Mouse (Mus musculus) intestine, embryonic 14.5 days (tissue): ENCODE data around the gene Ulk1. TPM values are rescaled to one million over a fixed set of nuclear protein-coding genes. Genes with fewer than 3 reads are reported as not detected.

Experiments used
- ATAC-seq: fragments of 200-750 bp; cut with Nextera tagmentation; replicated peaks from 2 replicates; pipeline ENCODE4 v1.8.0; 2017; ENCODE audit warnings: low read depth, moderate number of reproducible peaks, moderate TSS enrichment, moderate library complexity; ENCODE audit not compliant: low FRiP score, low TSS enrichment
- DNase-seq: peaks from one replicate; pipeline ENCODE4 v3.0.0-alpha.2; 2018; ENCODE audit warnings: low spot score
- H3K27ac ChIP-seq: fragments of 300-500 bp; sonication (generic); 2 replicates; pipeline ENCODE4 v1.5.1; 2014; ENCODE audit warnings: low read depth, mild to moderate bottlenecking, control low read depth
- H3K27me3 ChIP-seq: fragments of 300-500 bp; sonication (generic); replicated peaks from 2 replicates; pipeline ENCODE4 v1.6.1; 2014; ENCODE audit warnings: low read length, control low read depth; ENCODE audit not compliant: control insufficient read depth, insufficient read depth
- H3K36me3 ChIP-seq: fragments of 300-500 bp; sonication (generic); 2 replicates; pipeline ENCODE4 v1.6.1; 2014; ENCODE audit warnings: low read length, control low read depth; ENCODE audit not compliant: control insufficient read depth, insufficient read depth
- H3K4me1 ChIP-seq: fragments of 300-500 bp; sonication (generic); replicated peaks from 2 replicates; pipeline ENCODE4 v1.6.1; 2014; ENCODE audit warnings: low read length, control low read depth, mixed read lengths; ENCODE audit not compliant: control insufficient read depth, insufficient read depth
- H3K4me2 ChIP-seq: fragments of 300-500 bp; sonication (generic); 2 replicates; pipeline ENCODE4 v1.6.1; 2014; ENCODE audit warnings: low read length
- H3K4me3 ChIP-seq: fragments of 300-500 bp; sonication (generic); 2 replicates; pipeline ENCODE4 v1.5.1; 2014; ENCODE audit warnings: low read depth, low read length, control low read depth, mixed read lengths
- H3K9ac ChIP-seq: fragments of 300-500 bp; sonication (generic); 2 replicates; pipeline ENCODE4 v1.6.1; 2014; ENCODE audit warnings: mild to moderate bottlenecking, low read length
- H3K9me3 ChIP-seq: fragments of 300-500 bp; sonication (generic); 2 replicates; pipeline ENCODE4 v1.6.1; 2016; ENCODE audit warnings: low read length, control low read depth; ENCODE audit not compliant: control insufficient read depth
- WGBS: fragments of 180-500 bp; shearing (Covaris S2); extraction: QIAGEN DNeasy Blood & Tissue Kit; methylation state at CpG from one replicate; pipeline ENCODE4 v1.1.7; 2014; 5-methylcytosine and 5-hydroxymethylcytosine counted together
- polyA plus RNA-seq: library from polyadenylated mRNA; unstranded; fragments of >200 nt; fragmentation: Nextera tagmentation; extraction: Ambion mirVana; gene quantifications from 2 replicates; pipeline ENCODE4 v1.2.1, GENCODE M21; 2014

Ulk1 gene
- 24.8 and 29.2 TPM in 2 replicates for polyA plus RNA-seq

GRCm38 (mm10) chr5:110809667-110810325 is at the start of gene Ulk1:
Ulk1 (minus strand) TSS chr5:110810097.
- peak within 1 kb of the TSS; percentile 97 for H3K9ac ChIP-seq
- peaks cover 25% of the 10 kb centered on the region for H3K4me1 ChIP-seq
- peak within 1 kb of the TSS; percentile 98 for H3K4me2 ChIP-seq
- peak; percentile 94 for ATAC-seq
- peak within 1 kb of the TSS; percentile 96 for H3K4me3 ChIP-seq
- H3K9me3 ChIP-seq = no peaks in the 10 kb centered on the region
- peak; percentile 99 for DNase-seq
- H3K36me3 ChIP-seq = peaks cover 18% of the 10 kb centered on the region
- H3K27me3 ChIP-seq = no peaks in the 10 kb centered on the region
- H3K27ac ChIP-seq = peak within 1 kb of the TSS; percentile 83
- WGBS = under 1% methylated on average over 67 of the region's 80 CpGs

GRCm38 (mm10) chr5:110859013-110859650 is 49.2 kb upstream of the Ulk1 start:
- Histone ChIP-seq H3K27ac (peak overlapping the region; percentile 83), H3K9ac (0 out of 2 replicates have a peak overlapping the region, but pooled peaks have one; percentile 20), H3K4me3 (peak overlapping the region; percentile 7; the same call in 1 of the 2 replicates), H3K4me2 (peak overlapping the region; percentile 42), H3K36me3 (peaks cover 37% of the 10 kb centered on the region), H3K27me3 (no peaks in the 10 kb centered on the region), H3K9me3 (no peaks in the 10 kb centered on the region), H3K4me1 (peaks cover 15% of the 10 kb centered on the region)
- WGBS = 17% methylated on average over 13 of the region's 13 CpGs
- DNase-seq (peak; percentile 63), ATAC-seq (no peak; the same call in 1 of the 2 replicates)

- no peaks in the 10 kb centered on the region for H3K9me3 ChIP-seq
- H3K36me3 ChIP-seq = peaks cover 29% of the 10 kb centered on the region
- H3K27me3 ChIP-seq = no peaks in the 10 kb centered on the region
- no peak overlapping the region for H3K4me3 ChIP-seq
- 45% methylated on average over 5 of the region's 5 CpGs for WGBS
- ATAC-seq (no peak), DNase-seq (no peak)
- peaks cover 15% of the 10 kb centered on the region for H3K4me1 ChIP-seq
- peak overlapping the region; percentile 30; the same call in 1 of the 2 replicates for H3K27ac ChIP-seq
- no peak overlapping the region for H3K4me2 ChIP-seq
- no peak overlapping the region for H3K9ac ChIP-seq
Measured at GRCm38 (mm10) chr5:110857091-110857490, 47.2 kb upstream of the Ulk1 start.

- Histone ChIP-seq H3K9ac (no peak overlapping the region), H3K4me2 (no peak overlapping the region), H3K9me3 (no peaks in the 10 kb centered on the region), H3K27ac (no peak overlapping the region), H3K4me3 (no peak overlapping the region), H3K36me3 (peaks cover 33% of the 10 kb centered on the region), H3K27me3 (no peaks in the 10 kb centered on the region), H3K4me1 (no peaks in the 10 kb centered on the region)
- WGBS = 82% methylated on average over 1 of the region's 1 CpGs
- no peak for DNase-seq
- no peak for ATAC-seq
Measured at GRCm38 (mm10) chr5:110852990-110853389, 43.1 kb upstream of the Ulk1 start.

- no peak overlapping the region for H3K27ac ChIP-seq
- WGBS = 92% methylated on average over 14 of the region's 14 CpGs
- H3K9ac ChIP-seq = no peak overlapping the region
- peaks cover 29% of the 10 kb centered on the region for H3K36me3 ChIP-seq
- DNase-seq (no peak), ATAC-seq (no peak)
- no peaks in the 10 kb centered on the region for H3K9me3 ChIP-seq
- no peaks in the 10 kb centered on the region for H3K27me3 ChIP-seq
- H3K4me3 ChIP-seq = no peak overlapping the region
- peaks cover 11% of the 10 kb centered on the region for H3K4me1 ChIP-seq
- peak overlapping the region; percentile 60; the same call in 1 of the 2 replicates for H3K4me2 ChIP-seq
Measured at GRCm38 (mm10) chr5:110841046-110841862, 31.4 kb upstream of the Ulk1 start.

DNA sequence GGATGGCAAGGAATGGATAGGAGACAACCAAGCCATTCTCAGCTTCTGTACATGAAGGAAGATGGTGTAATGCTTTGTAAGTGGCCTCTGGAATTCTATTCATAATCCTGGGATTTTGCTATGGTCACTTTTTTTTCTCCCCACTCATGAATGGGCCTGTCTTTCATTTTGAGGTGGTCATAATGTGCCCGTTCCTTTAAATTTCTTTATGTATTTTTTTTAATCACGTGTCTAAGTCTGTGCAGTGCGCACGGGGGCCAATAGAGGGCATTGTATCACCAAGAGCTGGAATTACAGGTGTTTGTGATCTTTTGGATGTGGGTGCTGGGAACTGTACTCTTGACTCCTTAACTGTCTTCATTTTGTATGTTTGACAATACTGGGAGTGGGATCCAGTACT is 30.6 kb upstream of the Ulk1 start:
- Histone ChIP-seq H3K4me2 (peak overlapping the region; percentile 60), H3K9ac (peak overlapping the region; percentile 56), H3K4me3 (peak overlapping the region; percentile 62), H3K27ac (peak overlapping the region; percentile 83), H3K27me3 (no peaks in the 10 kb centered on the region), H3K9me3 (no peaks in the 10 kb centered on the region), H3K4me1 (peaks cover 11% of the 10 kb centered on the region), H3K36me3 (peaks cover 21% of the 10 kb centered on the region)
- peak; percentile 67 for DNase-seq
- ATAC-seq = no peak
- WGBS = 9% methylated on average over 4 of the region's 4 CpGs

GRCm38 (mm10) chr5:110839678-110840365 is 29.9 kb upstream of the Ulk1 start, which contains the start of the genes Hscb and Chek2:
Hscb (minus strand) TSS chr5:110839777.
Chek2 (plus strand) TSS chr5:110839979.
- Histone ChIP-seq H3K27ac (peak within 1 kb of the TSS; percentile 83), H3K9me3 (no peaks in the 10 kb centered on the region), H3K9ac (peak within 1 kb of the TSS; percentile 73), H3K4me2 (peak within 1 kb of the TSS; percentile 79), H3K4me1 (peaks cover 11% of the 10 kb centered on the region), H3K36me3 (peaks cover 17% of the 10 kb centered on the region), H3K4me3 (peak within 1 kb of the TSS; percentile 62), H3K27me3 (no peaks in the 10 kb centered on the region)
- peak; percentile 99 for ATAC-seq
- WGBS = under 1% methylated on average over 41 of the region's 41 CpGs
- DNase-seq = peak; percentile 95
